Mouse (Mus musculus) cerebellum, adult 2 months (tissue): ENCODE data around the gene Bbs5.

Source experiments
- CTCF ChIP-seq: fragments of 200-500 bp; IDR thresholded peaks from 2 replicates; pipeline ENCODE4 v1.5.1; 2011; ENCODE audit warnings: low read depth, mild to moderate bottlenecking, control low read depth, low read length, moderate library complexity, borderline replicate concordance; ENCODE audit not compliant: insufficient read depth
- POLR2A ChIP-seq: fragments of 200-500 bp; IDR thresholded peaks from 2 replicates; pipeline ENCODE4 v1.6.1; 2011; ENCODE audit warnings: low read length, control low read depth, borderline replicate concordance; ENCODE audit not compliant: insufficient read depth

DNA sequence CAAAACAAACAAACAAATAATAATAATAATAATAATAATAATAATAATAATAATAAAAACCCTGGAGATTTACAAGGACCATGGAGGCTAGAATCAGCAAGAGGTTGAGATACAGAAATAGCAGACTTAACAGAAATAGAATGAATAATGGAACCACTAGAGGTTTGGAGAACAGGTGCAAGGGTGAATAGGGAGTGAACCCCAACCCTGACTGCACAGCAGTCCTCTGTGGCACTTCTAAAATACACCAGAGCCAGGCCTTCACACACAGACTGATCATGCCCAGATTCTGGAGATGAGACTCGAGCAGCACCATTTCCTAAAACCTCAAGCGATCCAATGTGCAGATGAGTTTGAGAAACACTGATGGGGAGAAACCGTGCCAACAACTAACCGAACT is 35.0 kb downstream of the Bbs5 start:
- TF ChIP-seq CTCF = no peak
- no peak for TF ChIP-seq POLR2A
